Mouse (Mus musculus): ENCODE measurements around the gene Mmp14. TPM values are rescaled to one million over a fixed set of nuclear protein-coding genes. Genes with fewer than 3 reads are reported as not detected.

The Mmp14 gene
- polyA plus RNA-seq, 1 experiment from 2014 or later: 97.8 TPM

DNA sequence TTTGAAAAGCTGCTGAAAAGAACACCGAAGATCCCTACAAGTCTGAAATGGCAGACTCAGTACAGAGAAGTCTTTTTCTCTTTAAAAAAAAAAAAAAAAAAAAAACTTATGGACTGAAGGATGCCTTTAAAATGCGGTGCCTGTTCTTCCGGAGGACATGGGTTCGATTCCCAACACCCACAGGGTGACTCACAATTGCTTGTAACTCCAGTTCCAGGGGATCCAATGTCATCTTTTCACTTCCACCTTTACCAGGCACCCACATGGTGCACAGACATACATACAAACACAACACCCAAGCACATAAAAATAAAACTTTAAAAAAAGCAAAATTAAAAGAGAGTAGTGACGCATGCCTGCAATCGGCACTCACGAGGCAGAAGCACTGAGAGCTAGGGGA, 3.7 kb upstream of the Mmp14 start:
- Histone ChIP-seq H3K9ac (ENCODE audit: low read length) (no peak overlapping the region), H3K27me3 (ENCODE audit: control insufficient read depth, insufficient read depth, low read length) (no peaks in the 10 kb centered on the region), H3K9me3 (ENCODE audit: control insufficient read depth, low read length) (no peaks in the 10 kb centered on the region), H3K27ac (replicated peaks; ENCODE audit: low read depth, low read length) (no peak overlapping the region), H3K4me1 (ENCODE audit: control insufficient read depth, insufficient read depth, low read length) (0 out of 2 replicates have a peak, but pooled peaks cover 6% of the 10 kb centered on the region), H3K4me2 (ENCODE audit: low read depth, severe bottlenecking) (peak overlapping the region; percentile 64; the same call in 1 of the 2 replicates), H3K4me3 (ENCODE audit: low read depth, low read length) (peak overlapping the region; percentile 95), H3K36me3 (ENCODE audit: control insufficient read depth, insufficient read depth, low read length) (no peaks in the 10 kb centered on the region; the same call in 1 of the 2 replicates)
- ATAC-seq (ENCODE audit: insufficient number of reproducible peaks, low FRiP score, low TSS enrichment, low read depth) (no peak), DNase-seq (ENCODE audit: low spot score) (no peak)
- 95% methylated on average over 7 of the region's 7 CpGs for WGBS

DNA sequence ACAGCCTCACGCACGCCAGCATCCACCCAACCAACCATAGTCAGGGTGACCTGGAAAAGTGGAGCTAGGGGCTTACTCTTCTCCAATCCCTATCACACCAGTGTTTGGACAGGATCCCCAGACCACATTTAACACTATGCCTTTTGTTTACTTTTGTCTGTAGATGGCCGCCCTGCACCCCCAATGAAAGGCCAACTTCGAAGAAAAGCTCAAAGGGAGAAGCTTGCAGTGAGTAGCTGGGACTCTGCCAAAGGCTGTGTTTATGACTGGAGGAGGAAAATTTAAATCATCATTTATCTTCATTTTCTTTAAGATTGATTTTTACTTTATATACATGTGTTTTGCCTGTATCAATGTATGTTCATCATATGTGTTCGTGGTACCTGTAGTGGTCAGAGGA, 3.0 kb upstream of the Mmp14 start:
- Histone ChIP-seq H3K4me1 (ENCODE audit: control insufficient read depth, insufficient read depth, low read length) (peaks cover 10% of the 10 kb centered on the region; the same call in 1 of the 2 replicates), H3K27ac (replicated peaks; ENCODE audit: low read depth, low read length) (no peak overlapping the region), H3K4me2 (ENCODE audit: low read depth, severe bottlenecking) (no peak overlapping the region), H3K9ac (ENCODE audit: low read length) (no peak overlapping the region), H3K36me3 (ENCODE audit: control insufficient read depth, insufficient read depth, low read length) (no peaks in the 10 kb centered on the region; the same call in 1 of the 2 replicates), H3K9me3 (ENCODE audit: control insufficient read depth, low read length) (no peaks in the 10 kb centered on the region), H3K27me3 (ENCODE audit: control insufficient read depth, insufficient read depth, low read length) (no peaks in the 10 kb centered on the region), H3K4me3 (ENCODE audit: low read depth, low read length) (no peak overlapping the region)
- 96% methylated on average over 5 of the region's 5 CpGs for whole genome bisulfite sequencing
- no peak for DNase-seq (ENCODE audit: low spot score)
- ATAC-seq (ENCODE audit: insufficient number of reproducible peaks, low FRiP score, low TSS enrichment, low read depth): no peak

- no peak for ATAC-seq (ENCODE audit: insufficient number of reproducible peaks, low FRiP score, low TSS enrichment, low read depth)
- 70% methylated on average over 7 of the region's 7 CpGs for WGBS
- Histone ChIP-seq H3K9ac (ENCODE audit: low read length) (no peak overlapping the region), H3K4me1 (ENCODE audit: control insufficient read depth, insufficient read depth, low read length) (peaks cover 17% of the 10 kb centered on the region), H3K4me3 (ENCODE audit: low read depth, low read length) (no peak overlapping the region), H3K27me3 (ENCODE audit: control insufficient read depth, insufficient read depth, low read length) (no peaks in the 10 kb centered on the region), H3K36me3 (ENCODE audit: control insufficient read depth, insufficient read depth, low read length) (no peaks in the 10 kb centered on the region; the same call in 1 of the 2 replicates), H3K9me3 (ENCODE audit: control insufficient read depth, low read length) (no peaks in the 10 kb centered on the region), H3K27ac (replicated peaks; ENCODE audit: low read depth, low read length) (no peak overlapping the region), H3K4me2 (ENCODE audit: low read depth, severe bottlenecking) (no peak overlapping the region)
- no peak for DNase-seq (ENCODE audit: low spot score)
Measured at GRCm38 (mm10) chr14:54429332-54430093, 1.9 kb upstream of the Mmp14 start.

DNA sequence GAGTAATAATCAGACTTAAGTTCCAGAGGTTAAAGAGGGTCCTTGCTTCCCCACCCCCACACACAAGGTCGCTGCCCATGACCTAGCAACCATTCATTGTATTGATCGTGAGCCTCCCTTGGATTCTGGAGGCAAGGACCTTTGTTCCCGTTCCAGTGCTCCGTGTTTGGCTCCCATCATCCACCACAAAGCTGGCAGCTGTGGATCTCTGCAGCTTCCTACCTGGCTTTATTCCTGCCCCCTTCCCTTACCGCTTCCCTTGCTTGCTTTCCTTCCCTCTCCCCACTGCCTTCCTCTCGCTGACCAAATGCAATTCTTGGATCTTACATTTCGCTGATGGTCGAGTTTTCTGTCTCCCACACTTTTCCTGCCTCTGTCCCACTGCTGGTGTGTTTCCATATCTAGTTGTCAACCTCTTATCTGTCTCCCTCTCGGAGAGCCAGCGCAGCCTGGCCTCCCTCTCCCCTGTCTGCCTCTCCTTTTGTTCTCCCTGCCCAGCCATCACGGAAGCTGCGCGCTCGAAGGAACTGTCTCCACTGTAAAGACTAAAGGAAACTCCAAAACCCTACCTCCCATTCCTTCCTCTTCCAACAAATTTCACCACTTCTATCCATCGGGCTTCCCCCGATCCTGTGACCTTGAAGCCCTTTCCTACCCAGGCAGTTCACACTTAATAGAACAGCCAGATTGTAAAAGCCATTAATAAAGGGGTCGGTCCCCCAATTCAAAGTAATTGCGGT, 836 bp upstream of the Mmp14 start:
- ATAC-seq (ENCODE audit: insufficient number of reproducible peaks, low FRiP score, low TSS enrichment, low read depth) (no peak), DNase-seq (ENCODE audit: low spot score) (peak; percentile 61)
- 7% methylated on average over 18 of the region's 18 CpGs for WGBS
- Histone ChIP-seq H3K36me3 (ENCODE audit: control insufficient read depth, insufficient read depth, low read length) (no peaks in the 10 kb centered on the region; the same call in 1 of the 2 replicates), H3K27ac (replicated peaks; ENCODE audit: low read depth, low read length) (peak overlapping the region; percentile 96), H3K9ac (ENCODE audit: low read length) (peak overlapping the region; percentile 98), H3K4me2 (ENCODE audit: low read depth, severe bottlenecking) (peak overlapping the region; percentile 80), H3K4me1 (ENCODE audit: control insufficient read depth, insufficient read depth, low read length) (peaks cover 17% of the 10 kb centered on the region), H3K27me3 (ENCODE audit: control insufficient read depth, insufficient read depth, low read length) (no peaks in the 10 kb centered on the region), H3K4me3 (ENCODE audit: low read depth, low read length) (peak overlapping the region; percentile 89), H3K9me3 (ENCODE audit: control insufficient read depth, low read length) (no peaks in the 10 kb centered on the region)

- H3K4me2 ChIP-seq (ENCODE audit: low read depth, severe bottlenecking): peak overlapping the region; percentile 80
- H3K4me3 ChIP-seq (ENCODE audit: low read depth, low read length): peak overlapping the region; percentile 89
- no peaks in the 10 kb centered on the region for H3K9me3 ChIP-seq (ENCODE audit: control insufficient read depth, low read length)
- no peaks in the 10 kb centered on the region for H3K27me3 ChIP-seq (ENCODE audit: control insufficient read depth, insufficient read depth, low read length)
- H3K4me1 ChIP-seq (ENCODE audit: control insufficient read depth, insufficient read depth, low read length): peaks cover 17% of the 10 kb centered on the region
- H3K9ac ChIP-seq (ENCODE audit: low read length): peak overlapping the region; percentile 98
- peaks cover 6% of the 10 kb centered on the region; the same call in 1 of the 2 replicates for H3K36me3 ChIP-seq (ENCODE audit: control insufficient read depth, insufficient read depth, low read length)
- DNase-seq (ENCODE audit: low spot score) (peak; percentile 75), ATAC-seq (ENCODE audit: insufficient number of reproducible peaks, low FRiP score, low TSS enrichment, low read depth) (peak; percentile 18; the same call in 1 of the 2 replicates)
- WGBS: 2% methylated on average over 54 of the region's 54 CpGs
- peak overlapping the region; percentile 96 for H3K27ac ChIP-seq (replicated peaks; ENCODE audit: low read depth, low read length)
Measured at GRCm38 (mm10) chr14:54432078-54432836, 845 bp downstream of the Mmp14 start.

DNA sequence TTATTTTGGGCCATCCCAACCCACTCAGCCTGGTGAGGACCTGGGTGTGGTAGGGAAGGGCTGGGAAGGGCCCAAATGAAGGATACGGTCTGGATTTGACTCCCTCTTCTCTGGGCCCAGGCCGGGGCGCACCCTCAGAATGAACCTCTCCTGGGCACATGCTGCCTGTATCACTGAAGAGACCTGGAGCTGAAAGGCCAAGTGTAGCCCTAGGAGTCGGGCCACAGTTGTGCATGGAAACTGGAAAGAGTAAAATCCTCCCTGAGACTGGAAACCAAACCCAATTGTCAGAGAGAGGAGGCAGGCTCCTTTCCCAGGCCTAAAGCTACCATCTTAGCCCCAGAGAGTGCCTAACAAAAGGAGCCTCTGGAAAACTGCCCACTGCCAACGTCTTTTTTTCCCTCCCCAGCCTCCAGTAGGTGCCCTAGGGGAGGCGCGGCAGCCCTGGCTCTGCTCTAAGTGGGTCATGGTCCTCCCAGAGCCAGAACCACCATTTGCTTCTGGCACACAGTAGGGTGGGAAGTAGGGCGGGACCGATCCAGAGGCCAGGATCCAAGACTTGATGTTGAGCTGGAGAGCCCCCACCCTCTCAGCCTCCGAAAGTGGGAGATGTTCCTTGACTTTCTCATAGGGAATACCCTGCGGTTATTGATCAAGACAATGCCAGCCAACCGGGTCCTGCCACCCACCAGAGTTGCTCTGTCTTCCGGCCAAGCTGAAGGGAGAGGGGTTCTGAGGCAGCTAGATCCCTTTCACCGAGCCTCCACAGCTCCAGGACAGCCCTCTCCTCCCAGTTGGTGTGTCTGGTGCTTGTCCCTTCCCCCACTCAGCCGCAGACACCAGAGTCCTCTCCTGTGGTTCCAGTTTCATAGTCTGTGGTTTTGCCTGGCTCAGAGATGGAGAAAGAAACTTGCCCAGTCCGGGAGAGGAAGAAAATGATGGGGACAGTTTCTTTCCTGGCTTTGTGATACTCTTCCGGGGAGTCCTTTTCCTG, 1.7 kb downstream of the Mmp14 start:
- 32% methylated on average over 17 of the region's 17 CpGs for WGBS
- peaks cover 17% of the 10 kb centered on the region for H3K4me1 ChIP-seq (ENCODE audit: control insufficient read depth, insufficient read depth, low read length)

GRCm38 (mm10) chr14:54433941-54434531, 2.6 kb downstream of the Mmp14 start:
- no peak for ATAC-seq (ENCODE audit: insufficient number of reproducible peaks, low FRiP score, low TSS enrichment, low read depth)
- peak overlapping the region; percentile 80 for H3K4me2 ChIP-seq (ENCODE audit: low read depth, severe bottlenecking)
- no peaks in the 10 kb centered on the region for H3K9me3 ChIP-seq (ENCODE audit: control insufficient read depth, low read length)
- no peaks in the 10 kb centered on the region for H3K27me3 ChIP-seq (ENCODE audit: control insufficient read depth, insufficient read depth, low read length)
- WGBS: 60% methylated on average over 12 of the region's 12 CpGs
- H3K36me3 ChIP-seq (ENCODE audit: control insufficient read depth, insufficient read depth, low read length): peaks cover 11% of the 10 kb centered on the region; the same call in 1 of the 2 replicates
- H3K4me1 ChIP-seq (ENCODE audit: control insufficient read depth, insufficient read depth, low read length): peaks cover 17% of the 10 kb centered on the region
- H3K27ac ChIP-seq (replicated peaks; ENCODE audit: low read depth, low read length): no peak overlapping the region
- peak overlapping the region; percentile 89; the same call in 1 of the 2 replicates for H3K4me3 ChIP-seq (ENCODE audit: low read depth, low read length)
- H3K9ac ChIP-seq (ENCODE audit: low read length): no peak overlapping the region
- DNase-seq (ENCODE audit: low spot score): no peak

More for the DNA sequence above, 1.7 kb downstream of the Mmp14 start:
- Histone ChIP-seq H3K4me3 (ENCODE audit: low read depth, low read length) (peak overlapping the region; percentile 89), H3K36me3 (ENCODE audit: control insufficient read depth, insufficient read depth, low read length) (peaks cover 7% of the 10 kb centered on the region; the same call in 1 of the 2 replicates), H3K9me3 (ENCODE audit: control insufficient read depth, low read length) (no peaks in the 10 kb centered on the region), H3K27ac (replicated peaks; ENCODE audit: low read depth, low read length) (peak overlapping the region; percentile 96), H3K4me2 (ENCODE audit: low read depth, severe bottlenecking) (peak overlapping the region; percentile 80), H3K27me3 (ENCODE audit: control insufficient read depth, insufficient read depth, low read length) (no peaks in the 10 kb centered on the region), H3K9ac (ENCODE audit: low read length) (peak overlapping the region; percentile 98)
- peak; percentile 51 for DNase-seq (ENCODE audit: low spot score)
- ATAC-seq (ENCODE audit: insufficient number of reproducible peaks, low FRiP score, low TSS enrichment, low read depth): 0 out of 2 replicates have a peak, but pooled peaks have one; percentile 14

Measured in limb, embryonic 11.5 days (tissue).